Mouse (Mus musculus) neural tube, embryonic 15.5 days (tissue): ENCODE results near the gene Tprn. TPM values are rescaled to one million over a fixed set of nuclear protein-coding genes. Genes with fewer than 3 reads are reported as not detected.

Experiments
- ATAC-seq: fragments of 200-750 bp; cut with Nextera tagmentation; 2 replicates; pipeline ENCODE4 v1.8.0; 2017; ENCODE audit warnings: mild to moderate bottlenecking, moderate TSS enrichment, moderate library complexity; ENCODE audit not compliant: low FRiP score
- H3K27ac ChIP-seq: fragments of 300-500 bp; sonication (generic); replicated peaks from 2 replicates; pipeline ENCODE4 v1.5.1; 2015; ENCODE audit warnings: mild to moderate bottlenecking, inconsistent platforms
- H3K27me3 ChIP-seq: fragments of 300-500 bp; sonication (generic); replicated peaks from 2 replicates; pipeline ENCODE4 v1.6.1; 2015; ENCODE audit warnings: inconsistent platforms
- H3K36me3 ChIP-seq: fragments of 300-500 bp; sonication (generic); 2 replicates; pipeline ENCODE4 v1.6.1; 2015; ENCODE audit warnings: inconsistent platforms
- H3K4me1 ChIP-seq: fragments of 300-500 bp; sonication (generic); 2 replicates; pipeline ENCODE4 v1.6.1; 2015; ENCODE audit warnings: inconsistent platforms
- H3K4me2 ChIP-seq: fragments of 300-500 bp; sonication (generic); 2 replicates; pipeline ENCODE4 v1.6.1; 2015; ENCODE audit warnings: inconsistent platforms, mild to moderate bottlenecking, moderate library complexity
- H3K4me3 ChIP-seq: fragments of 300-500 bp; sonication (generic); replicated peaks from 2 replicates; pipeline ENCODE4 v1.5.1; 2015; ENCODE audit warnings: mild to moderate bottlenecking, inconsistent platforms
- H3K9ac ChIP-seq: fragments of 300-500 bp; sonication (generic); replicated peaks from 2 replicates; pipeline ENCODE4 v1.6.1; 2015; ENCODE audit warnings: mild to moderate bottlenecking, inconsistent platforms
- H3K9me3 ChIP-seq: fragments of 300-500 bp; sonication (generic); replicated peaks from 2 replicates; pipeline ENCODE4 v1.6.1; 2016; ENCODE audit warnings: inconsistent platforms
- WGBS: fragments of 180-500 bp; shearing (Covaris S2); methylation state at CpG from one replicate; pipeline ENCODE4 v1.1.7; 2015; ENCODE audit warnings: mixed read lengths; 5-methylcytosine and 5-hydroxymethylcytosine counted together
- polyA plus RNA-seq: library from polyadenylated mRNA; unstranded; fragments of >200 nt; fragmentation: Nextera tagmentation; extraction: Ambion mirVana; gene quantifications from 2 replicates; pipeline ENCODE4 v1.2.1, GENCODE M21; 2015

Tprn gene
- polyA plus RNA-seq, 1 experiment from 2014 or later: 16.3 TPM

- WGBS: 88% methylated on average over 5 of the region's 5 CpGs
- 0 out of 2 replicates have a peak, but pooled peaks cover 3% of the 10 kb centered on the region for H3K27me3 ChIP-seq
- no peak overlapping the region for H3K27ac ChIP-seq
- ATAC-seq: no peak
- H3K4me3 ChIP-seq: no peak overlapping the region
- H3K4me1 ChIP-seq: peaks cover 32% of the 10 kb centered on the region
- no peaks in the 10 kb centered on the region for H3K9me3 ChIP-seq
- no peak overlapping the region for H3K4me2 ChIP-seq
- no peak overlapping the region for H3K9ac ChIP-seq
- peaks cover 1% of the 10 kb centered on the region; the same call in 1 of the 2 replicates for H3K36me3 ChIP-seq
These were observed 35.6 kb upstream of the Tprn start for GRCm38 (mm10) chr2:25226864-25227263.

- no peak overlapping the region for H3K27ac ChIP-seq
- WGBS: 91% methylated on average over 4 of the region's 4 CpGs
- H3K27me3 ChIP-seq: 0 out of 2 replicates have a peak, but pooled peaks cover 3% of the 10 kb centered on the region
- no peak for ATAC-seq
- peaks cover 32% of the 10 kb centered on the region for H3K4me1 ChIP-seq
- no peak overlapping the region for H3K4me2 ChIP-seq
- H3K4me3 ChIP-seq: no peak overlapping the region
- no peaks in the 10 kb centered on the region for H3K9me3 ChIP-seq
- H3K36me3 ChIP-seq: no peaks in the 10 kb centered on the region
- H3K9ac ChIP-seq: no peak overlapping the region
These were observed 35.0 kb upstream of the Tprn start for GRCm38 (mm10) chr2:25227406-25227805.

GRCm38 (mm10) chr2:25228431-25228889 is 34.0 kb upstream of the Tprn start:
- H3K9ac ChIP-seq: no peak overlapping the region
- ATAC-seq: no peak

GRCm38 (mm10) chr2:25228995-25229530 is 33.4 kb upstream of the Tprn start:
- no peaks in the 10 kb centered on the region for H3K36me3 ChIP-seq
- peak overlapping the region; percentile 49 for H3K4me2 ChIP-seq
- H3K27ac ChIP-seq: no peak overlapping the region
- WGBS: 75% methylated on average over 6 of the region's 6 CpGs
- H3K27me3 ChIP-seq: 0 out of 2 replicates have a peak, but pooled peaks cover 3% of the 10 kb centered on the region
- no peak overlapping the region for H3K4me3 ChIP-seq
- no peaks in the 10 kb centered on the region for H3K9me3 ChIP-seq
- H3K9ac ChIP-seq: no peak overlapping the region
- no peak for ATAC-seq
- H3K4me1 ChIP-seq: peaks cover 22% of the 10 kb centered on the region

More at GRCm38 (mm10) chr2:25228431-25228889, 34.0 kb upstream of the Tprn start:
- Histone ChIP-seq H3K4me3 (peak overlapping the region; percentile 20), H3K9me3 (no peaks in the 10 kb centered on the region), H3K4me2 (peak overlapping the region; percentile 49), H3K36me3 (no peaks in the 10 kb centered on the region), H3K4me1 (peaks cover 28% of the 10 kb centered on the region), H3K27me3 (0 out of 2 replicates have a peak, but pooled peaks cover 3% of the 10 kb centered on the region), H3K27ac (peak overlapping the region; percentile 77)
- WGBS: 2% methylated on average over 7 of the region's 7 CpGs

GRCm38 (mm10) chr2:25229582-25229981 is 32.8 kb upstream of the Tprn start:
- Histone ChIP-seq H3K9me3 (no peaks in the 10 kb centered on the region), H3K36me3 (no peaks in the 10 kb centered on the region), H3K4me2 (no peak overlapping the region), H3K27me3 (0 out of 2 replicates have a peak, but pooled peaks cover 3% of the 10 kb centered on the region), H3K4me3 (no peak overlapping the region), H3K27ac (no peak overlapping the region), H3K9ac (no peak overlapping the region), H3K4me1 (peaks cover 22% of the 10 kb centered on the region)
- WGBS: 82% methylated on average over 5 of the region's 5 CpGs
- no peak for ATAC-seq

- H3K36me3 ChIP-seq: no peaks in the 10 kb centered on the region
- ATAC-seq: no peak
- H3K4me3 ChIP-seq: no peak overlapping the region
- no peak overlapping the region for H3K9ac ChIP-seq
- H3K27ac ChIP-seq: no peak overlapping the region
- no peak overlapping the region for H3K4me2 ChIP-seq
- H3K9me3 ChIP-seq: no peaks in the 10 kb centered on the region
- 0 out of 2 replicates have a peak, but pooled peaks cover 6% of the 10 kb centered on the region for H3K27me3 ChIP-seq
- WGBS: 87% methylated on average over 7 of the region's 7 CpGs
- H3K4me1 ChIP-seq: peaks cover 18% of the 10 kb centered on the region
These were observed 31.8 kb upstream of the Tprn start for GRCm38 (mm10) chr2:25230581-25230980.

- H3K36me3 ChIP-seq: no peaks in the 10 kb centered on the region
- no peak overlapping the region for H3K9ac ChIP-seq
- peaks cover 14% of the 10 kb centered on the region for H3K4me1 ChIP-seq
- H3K27ac ChIP-seq: no peak overlapping the region
- ATAC-seq: no peak
- H3K27me3 ChIP-seq: peaks cover 6% of the 10 kb centered on the region; the same call in 1 of the 2 replicates
- no peaks in the 10 kb centered on the region for H3K9me3 ChIP-seq
- H3K4me3 ChIP-seq: no peak overlapping the region
- H3K4me2 ChIP-seq: no peak overlapping the region
- 68% methylated on average over 12 of the region's 12 CpGs for WGBS
These were observed 31.4 kb upstream of the Tprn start for GRCm38 (mm10) chr2:25231038-25231437.

GRCm38 (mm10) chr2:25233421-25233820 is 29.0 kb upstream of the Tprn start:
- H3K27ac ChIP-seq: no peak overlapping the region
- ATAC-seq: no peak
- H3K27me3 ChIP-seq: peaks cover 10% of the 10 kb centered on the region; the same call in 1 of the 2 replicates
- H3K4me3 ChIP-seq: no peak overlapping the region
- 88% methylated on average over 4 of the region's 4 CpGs for WGBS
- H3K36me3 ChIP-seq: no peaks in the 10 kb centered on the region
- H3K9me3 ChIP-seq: no peaks in the 10 kb centered on the region
- H3K4me2 ChIP-seq: no peak overlapping the region
- peaks cover 9% of the 10 kb centered on the region for H3K4me1 ChIP-seq
- no peak overlapping the region for H3K9ac ChIP-seq

- no peak within 1 kb of the TSS for H3K27ac ChIP-seq
- no peaks in the 10 kb centered on the region for H3K36me3 ChIP-seq
- H3K9me3 ChIP-seq: no peaks in the 10 kb centered on the region
- no peak within 1 kb of the TSS for H3K4me3 ChIP-seq
- peaks cover 10% of the 10 kb centered on the region; the same call in 1 of the 2 replicates for H3K27me3 ChIP-seq
- ATAC-seq: no peak
- 85% methylated on average over 3 of the region's 3 CpGs for WGBS
- H3K4me2 ChIP-seq: no peak within 1 kb of the TSS
- H3K4me1 ChIP-seq: peaks cover 3% of the 10 kb centered on the region
- no peak within 1 kb of the TSS for H3K9ac ChIP-seq
These were observed 28.4 kb upstream of the Tprn start, which contains the start of gene Slc34a3 for GRCm38 (mm10) chr2:25234050-25234449. Gene Slc34a3 (minus strand): TSS chr2:25234364.

GRCm38 (mm10) chr2:25234551-25235220 is 27.7 kb upstream of the Tprn start:
- Histone ChIP-seq H3K27ac (no peak overlapping the region), H3K4me1 (no peaks in the 10 kb centered on the region), H3K9me3 (no peaks in the 10 kb centered on the region), H3K36me3 (no peaks in the 10 kb centered on the region), H3K9ac (no peak overlapping the region), H3K27me3 (peaks cover 10% of the 10 kb centered on the region; the same call in 1 of the 2 replicates), H3K4me2 (no peak overlapping the region), H3K4me3 (no peak overlapping the region)
- WGBS: 77% methylated on average over 5 of the region's 5 CpGs
- no peak for ATAC-seq

- no peak within 1 kb of the TSS for H3K4me2 ChIP-seq
- no peak for ATAC-seq
- peaks cover 7% of the 10 kb centered on the region; the same call in 1 of the 2 replicates for H3K27me3 ChIP-seq
- H3K36me3 ChIP-seq: no peaks in the 10 kb centered on the region
- H3K9me3 ChIP-seq: no peaks in the 10 kb centered on the region
- H3K4me1 ChIP-seq: peaks cover 14% of the 10 kb centered on the region
- no peak within 1 kb of the TSS for H3K27ac ChIP-seq
- WGBS: 48% methylated on average over 8 of the region's 8 CpGs
- H3K4me3 ChIP-seq: no peak within 1 kb of the TSS
- H3K9ac ChIP-seq: no peak within 1 kb of the TSS
These were observed 25.8 kb upstream of the Tprn start, which contains the start of gene Rnf224 for GRCm38 (mm10) chr2:25236614-25237013. Gene Rnf224 (minus strand): TSS chr2:25236787.

- peaks cover 22% of the 10 kb centered on the region for H3K4me1 ChIP-seq
- no peaks in the 10 kb centered on the region for H3K36me3 ChIP-seq
- WGBS: 66% methylated on average over 4 of the region's 4 CpGs
- H3K4me2 ChIP-seq: no peak overlapping the region
- no peak overlapping the region for H3K27ac ChIP-seq
- peaks cover 7% of the 10 kb centered on the region; the same call in 1 of the 2 replicates for H3K27me3 ChIP-seq
- no peaks in the 10 kb centered on the region for H3K9me3 ChIP-seq
- no peak overlapping the region for H3K4me3 ChIP-seq
- ATAC-seq: no peak
- no peak overlapping the region for H3K9ac ChIP-seq
These were observed 24.9 kb upstream of the Tprn start for GRCm38 (mm10) chr2:25237522-25237921.
